Mouse (Mus musculus) midbrain, embryonic 16.5 days (tissue): ENCODE data around the gene Lpin1. TPM values are rescaled to one million over a fixed set of nuclear protein-coding genes. Genes with fewer than 3 reads are reported as not detected.

Source experiments
- ATAC-seq: fragments of 200-750 bp; cut with Nextera tagmentation; 2 replicates; pipeline ENCODE4 v1.8.0; 2017; ENCODE audit warnings: moderate TSS enrichment
- H3K27ac ChIP-seq: fragments of 300-500 bp; sonication (generic); 2 replicates; pipeline ENCODE4 v1.5.1; 2014; ENCODE audit warnings: mild to moderate bottlenecking, low read length, mixed read lengths
- H3K27me3 ChIP-seq: fragments of 300-500 bp; sonication (generic); 2 replicates; pipeline ENCODE4 v1.6.1; 2014; ENCODE audit warnings: low read depth, low read length, mixed read lengths; ENCODE audit not compliant: control insufficient read depth, insufficient read depth
- H3K36me3 ChIP-seq: fragments of 300-500 bp; sonication (generic); 2 replicates; pipeline ENCODE4 v1.6.1; 2014; ENCODE audit warnings: mild to moderate bottlenecking, low read length, moderate library complexity, mixed read lengths; ENCODE audit not compliant: control insufficient read depth, insufficient read depth
- H3K4me1 ChIP-seq: fragments of 300-500 bp; sonication (generic); 2 replicates; pipeline ENCODE4 v1.6.1; 2014; ENCODE audit warnings: mild to moderate bottlenecking, low read length, mixed read lengths; ENCODE audit not compliant: control insufficient read depth, insufficient read depth
- H3K4me2 ChIP-seq: fragments of 300-500 bp; sonication (generic); 2 replicates; pipeline ENCODE4 v1.6.1; 2014; ENCODE audit warnings: mild to moderate bottlenecking, low read length, mixed read lengths
- H3K4me3 ChIP-seq: fragments of 300-500 bp; sonication (generic); 2 replicates; pipeline ENCODE4 v1.5.1; 2014; ENCODE audit warnings: low read depth, mild to moderate bottlenecking, low read length, moderate library complexity, mixed read lengths
- H3K9ac ChIP-seq: fragments of 300-500 bp; sonication (generic); 2 replicates; pipeline ENCODE4 v1.6.1; 2014; ENCODE audit warnings: low read depth, low read length, mixed read lengths
- H3K9me3 ChIP-seq: fragments of 300-500 bp; sonication (generic); replicated peaks from 2 replicates; pipeline ENCODE4 v1.6.1; 2014; ENCODE audit warnings: mild to moderate bottlenecking, low read length, mixed read lengths; ENCODE audit not compliant: control insufficient read depth, poor library complexity, severe bottlenecking
- WGBS: fragments of 180-500 bp; shearing (Covaris S2); extraction: QIAGEN DNeasy Blood & Tissue Kit; methylation state at CpG from one replicate; pipeline ENCODE4 v1.1.7; 2014; 5-methylcytosine and 5-hydroxymethylcytosine counted together
- polyA plus RNA-seq: library from polyadenylated mRNA; unstranded; fragments of >200 nt; fragmentation: Nextera tagmentation; extraction: Ambion mirVana; gene quantifications from 2 replicates; pipeline ENCODE4 v1.2.1, GENCODE M21; 2015

The Lpin1 gene
- 21.7 and 22.4 TPM in 2 replicates for polyA plus RNA-seq

GRCm38 (mm10) chr12:16610936-16611335, at the start of gene Lpin1:
Lpin1 (minus strand) TSS chr12:16610966.
- Histone ChIP-seq H3K4me3 (no peak within 1 kb of the TSS), H3K27me3 (no peaks in the 10 kb centered on the region), H3K27ac (no peak within 1 kb of the TSS), H3K4me2 (no peak within 1 kb of the TSS), H3K9ac (no peak within 1 kb of the TSS), H3K9me3 (no peaks in the 10 kb centered on the region), H3K4me1 (no peaks in the 10 kb centered on the region), H3K36me3 (no peaks in the 10 kb centered on the region)
- 90% methylated on average over 2 of the region's 2 CpGs for WGBS
- ATAC-seq, result no peak

- H3K36me3 ChIP-seq, result no peaks in the 10 kb centered on the region
- no peak overlapping the region for H3K27ac ChIP-seq
- no peak overlapping the region for H3K4me2 ChIP-seq
- peaks cover 9% of the 10 kb centered on the region for H3K4me1 ChIP-seq
- WGBS, result 70% methylated on average over 5 of the region's 5 CpGs
- no peak overlapping the region for H3K4me3 ChIP-seq
- H3K9ac ChIP-seq, result no peak overlapping the region
- peaks cover 31% of the 10 kb centered on the region for H3K27me3 ChIP-seq
- H3K9me3 ChIP-seq, result no peaks in the 10 kb centered on the region
- ATAC-seq, result no peak
These were observed 46.4 kb upstream of the Lpin1 start for GRCm38 (mm10) chr12:16656906-16657875.

GRCm38 (mm10) chr12:16655604-16656003, 44.8 kb upstream of the Lpin1 start:
- 78% methylated on average over 4 of the region's 4 CpGs for WGBS
- H3K4me3 ChIP-seq, result no peak overlapping the region
- H3K9me3 ChIP-seq, result no peaks in the 10 kb centered on the region
- ATAC-seq, result no peak
- no peak overlapping the region for H3K27ac ChIP-seq
- no peak overlapping the region for H3K9ac ChIP-seq
- H3K4me1 ChIP-seq, result peaks cover 9% of the 10 kb centered on the region
- H3K36me3 ChIP-seq, result no peaks in the 10 kb centered on the region
- H3K4me2 ChIP-seq, result no peak overlapping the region
- H3K27me3 ChIP-seq, result peaks cover 31% of the 10 kb centered on the region

GRCm38 (mm10) chr12:16653332-16654093, 42.7 kb upstream of the Lpin1 start, which contains the start of gene Ntsr2:
Ntsr2 (plus strand) TSS chr12:16653382.
- Histone ChIP-seq H3K9ac (peak within 1 kb of the TSS; percentile 53), H3K9me3 (no peaks in the 10 kb centered on the region), H3K36me3 (no peaks in the 10 kb centered on the region), H3K4me2 (peak within 1 kb of the TSS; percentile 92), H3K27ac (no peak within 1 kb of the TSS), H3K27me3 (peaks cover 31% of the 10 kb centered on the region), H3K4me1 (peaks cover 9% of the 10 kb centered on the region), H3K4me3 (peak within 1 kb of the TSS; percentile 44)
- peak; percentile 92 for ATAC-seq
- WGBS, result 4% methylated on average over 54 of the region's 58 CpGs

GRCm38 (mm10) chr12:16649819-16650218, 39.1 kb upstream of the Lpin1 start:
- Histone ChIP-seq H3K4me3 (no peak overlapping the region), H3K9ac (no peak overlapping the region), H3K4me2 (no peak overlapping the region), H3K9me3 (no peaks in the 10 kb centered on the region), H3K27ac (no peak overlapping the region), H3K27me3 (peaks cover 22% of the 10 kb centered on the region), H3K4me1 (peaks cover 9% of the 10 kb centered on the region), H3K36me3 (no peaks in the 10 kb centered on the region)
- WGBS, result 85% methylated on average over 6 of the region's 6 CpGs
- ATAC-seq, result no peak

GRCm38 (mm10) chr12:16648273-16648672, 37.5 kb upstream of the Lpin1 start:
- no peaks in the 10 kb centered on the region for H3K9me3 ChIP-seq
- H3K4me1 ChIP-seq, result peaks cover 4% of the 10 kb centered on the region
- no peak overlapping the region for H3K4me3 ChIP-seq
- peaks cover 7% of the 10 kb centered on the region for H3K27me3 ChIP-seq
- H3K4me2 ChIP-seq, result no peak overlapping the region
- WGBS, result 94% methylated on average over 6 of the region's 6 CpGs
- no peaks in the 10 kb centered on the region for H3K36me3 ChIP-seq
- ATAC-seq, result no peak
- H3K9ac ChIP-seq, result no peak overlapping the region
- H3K27ac ChIP-seq, result no peak overlapping the region

GRCm38 (mm10) chr12:16646780-16647409, 36.1 kb upstream of the Lpin1 start:
- Histone ChIP-seq H3K27me3 (no peaks in the 10 kb centered on the region), H3K27ac (no peak overlapping the region), H3K4me2 (no peak overlapping the region), H3K9me3 (no peaks in the 10 kb centered on the region), H3K4me3 (no peak overlapping the region), H3K36me3 (no peaks in the 10 kb centered on the region), H3K9ac (no peak overlapping the region), H3K4me1 (peaks cover 2% of the 10 kb centered on the region; the same call in 1 of the 2 replicates)
- ATAC-seq, result no peak
- WGBS, result 59% methylated on average over 9 of the region's 9 CpGs

GRCm38 (mm10) chr12:16644698-16645097, 33.9 kb upstream of the Lpin1 start:
- H3K36me3 ChIP-seq, result no peaks in the 10 kb centered on the region
- H3K9ac ChIP-seq, result no peak overlapping the region
- no peaks in the 10 kb centered on the region for H3K9me3 ChIP-seq
- H3K27ac ChIP-seq, result no peak overlapping the region; the same call in 1 of the 2 replicates
- H3K27me3 ChIP-seq, result no peaks in the 10 kb centered on the region
- H3K4me2 ChIP-seq, result no peak overlapping the region
- 36% methylated on average over 8 of the region's 8 CpGs for WGBS
- ATAC-seq, result no peak
- H3K4me1 ChIP-seq, result peaks cover 2% of the 10 kb centered on the region; the same call in 1 of the 2 replicates
- no peak overlapping the region for H3K4me3 ChIP-seq
